Mouse (Mus musculus) kidney, adult 8-10 months (tissue): ENCODE measurements around the gene Pvalb.

Experiments
- DNase-seq, 2 experiments: peaks; one replicate each; pipeline ENCODE4 v3.0.0; 2022

The Pvalb gene

GRCm38 (mm10) chr15:78194320-78194719, 11.9 kb downstream of the Pvalb start:
- DNase-seq: no peak

- no peak for DNase-seq
Observed at GRCm38 (mm10) chr15:78189636-78190035, 16.6 kb downstream of the Pvalb start.

- no peak for DNase-seq
Observed at GRCm38 (mm10) chr15:78188546-78188945, 17.7 kb downstream of the Pvalb start.

GRCm38 (mm10) chr15:78186906-78187305, 19.3 kb downstream of the Pvalb start:
- DNase-seq: no peak

- no peak for DNase-seq
Observed at GRCm38 (mm10) chr15:78185609-78186008, 20.6 kb downstream of the Pvalb start.

- no peak for DNase-seq
Observed at GRCm38 (mm10) chr15:78184855-78185254, 21.3 kb downstream of the Pvalb start.

GRCm38 (mm10) chr15:78181701-78182405, 24.3 kb downstream of the Pvalb start:
- DNase-seq: no peak

- no peak for DNase-seq
Observed at GRCm38 (mm10) chr15:78179775-78180174, 26.4 kb downstream of the Pvalb start.

- peak; percentile 53 to 62 for DNase-seq
Observed at GRCm38 (mm10) chr15:78178397-78178796, 27.8 kb downstream of the Pvalb start.

- DNase-seq: no peak
Observed at GRCm38 (mm10) chr15:78177257-78177656, 28.9 kb downstream of the Pvalb start.

- no peak for DNase-seq
Observed at GRCm38 (mm10) chr15:78174887-78175245, 31.3 kb downstream of the Pvalb start.

- DNase-seq: peak; percentile 99 to 100
Observed at GRCm38 (mm10) chr15:78173972-78174886, 32.0 kb downstream of the Pvalb start, which contains the start of gene Ift27. Gene Ift27, minus strand, starts transcription at chr15:78174107.

GRCm38 (mm10) chr15:78172899-78173817, 33.0 kb downstream of the Pvalb start:
- peak in 1 of 2 experiments; percentile 13 for DNase-seq

- no peak for DNase-seq
Observed at GRCm38 (mm10) chr15:78172256-78172898, 33.8 kb downstream of the Pvalb start.

GRCm38 (mm10) chr15:78171651-78172050, 34.5 kb downstream of the Pvalb start:
- no peak for DNase-seq

GRCm38 (mm10) chr15:78170708-78171107, 35.5 kb downstream of the Pvalb start:
- no peak for DNase-seq

- DNase-seq: no peak
Observed at GRCm38 (mm10) chr15:78169566-78169965, 36.6 kb downstream of the Pvalb start.

GRCm38 (mm10) chr15:78165292-78165691, 40.9 kb downstream of the Pvalb start:
- DNase-seq: no peak

GRCm38 (mm10) chr15:78164466-78164865, 41.7 kb downstream of the Pvalb start:
- no peak for DNase-seq

GRCm38 (mm10) chr15:78161946-78162345, 44.3 kb downstream of the Pvalb start:
- DNase-seq: no peak

GRCm38 (mm10) chr15:78158335-78158734, 47.9 kb downstream of the Pvalb start:
- DNase-seq: no peak

- DNase-seq: no peak
Observed at GRCm38 (mm10) chr15:78157824-78158223, 48.4 kb downstream of the Pvalb start.
